Mouse (Mus musculus) lung, embryonic 14.5 days (tissue): Measurements from ENCODE around the gene Cdc42ep5. TPM values are rescaled to one million over a fixed set of nuclear protein-coding genes. Genes with fewer than 3 reads are reported as not detected.

Experiments used
- ATAC-seq: fragments of 200-750 bp; cut with Nextera tagmentation; 2 replicates; pipeline ENCODE4 v1.8.0; 2017; ENCODE audit warnings: mild to moderate bottlenecking, moderate TSS enrichment, moderate library complexity; ENCODE audit not compliant: insufficient read depth
- DNase-seq: peaks from one replicate; pipeline ENCODE4 v3.0.0-alpha.2; 2015
- H3K27ac ChIP-seq: fragments of 300-500 bp; sonication (generic); 2 replicates; pipeline ENCODE4 v1.5.1; 2014; ENCODE audit warnings: low read depth, mild to moderate bottlenecking, moderate library complexity
- H3K27me3 ChIP-seq: fragments of 300-500 bp; sonication (generic); 2 replicates; pipeline ENCODE4 v1.6.1; 2014; ENCODE audit warnings: low read length, control low read depth; ENCODE audit not compliant: insufficient read depth
- H3K36me3 ChIP-seq: fragments of 300-500 bp; sonication (generic); 2 replicates; pipeline ENCODE4 v1.6.1; 2014; ENCODE audit warnings: control low read depth; ENCODE audit not compliant: insufficient read depth
- H3K4me1 ChIP-seq: fragments of 300-500 bp; sonication (generic); 2 replicates; pipeline ENCODE4 v1.6.1; 2014; ENCODE audit warnings: antibody characterized with exemption, control low read depth; ENCODE audit not compliant: insufficient read depth
- H3K4me2 ChIP-seq: fragments of 300-500 bp; sonication (generic); 2 replicates; pipeline ENCODE4 v1.6.1; 2014; ENCODE audit warnings: mild to moderate bottlenecking
- H3K4me3 ChIP-seq: fragments of 300-500 bp; sonication (generic); 2 replicates; pipeline ENCODE4 v1.5.1; 2014; ENCODE audit warnings: low read depth, low read length
- H3K9ac ChIP-seq: fragments of 300-500 bp; sonication (generic); 2 replicates; pipeline ENCODE4 v1.6.1; 2014
- H3K9me3 ChIP-seq: fragments of 300-500 bp; sonication (generic); 2 replicates; pipeline ENCODE4 v1.6.1; 2016; ENCODE audit warnings: low read depth, low read length, control low read depth
- CTCF ChIP-seq: IDR thresholded peaks from 2 replicates; pipeline ENCODE4 v1.5.1; 2016; ENCODE audit warnings: antibody characterized with exemption, low read depth
- WGBS: fragments of 180-500 bp; shearing (Covaris S2); extraction: QIAGEN DNeasy Blood & Tissue Kit; methylation state at CpG from one replicate; pipeline ENCODE4 v1.1.7; 2014; 5-methylcytosine and 5-hydroxymethylcytosine counted together
- polyA plus RNA-seq: library from polyadenylated mRNA; unstranded; fragments of >200 nt; fragmentation: Nextera tagmentation; extraction: Ambion mirVana; gene quantifications from 2 replicates; pipeline ENCODE4 v1.2.1, GENCODE M21; 2014

Gene Cdc42ep5
- polyA plus RNA-seq, 1 experiment from 2014 or later = 37.5 TPM

GRCm38 (mm10) chr7:4117050-4117814, 47.4 kb downstream of the Cdc42ep5 start:
- peaks cover 31% of the 10 kb centered on the region for H3K27me3 ChIP-seq
- no peak overlapping the region for H3K9ac ChIP-seq
- WGBS = 66% methylated on average over 8 of the region's 8 CpGs
- H3K4me1 ChIP-seq = no peaks in the 10 kb centered on the region
- ATAC-seq (no peak), DNase-seq (no peak)
- no peak overlapping the region for H3K4me2 ChIP-seq
- no peaks in the 10 kb centered on the region for H3K9me3 ChIP-seq
- H3K27ac ChIP-seq = no peak overlapping the region
- no peak for TF ChIP-seq CTCF
- H3K36me3 ChIP-seq = no peaks in the 10 kb centered on the region
- H3K4me3 ChIP-seq = no peak overlapping the region

- H3K27ac ChIP-seq = no peak overlapping the region
Observed at GRCm38 (mm10) chr7:4111766-4112165, 52.9 kb downstream of the Cdc42ep5 start.

GRCm38 (mm10) chr7:4103411-4103810, 61.2 kb downstream of the Cdc42ep5 start:
- ATAC-seq (no peak), DNase-seq (peak; percentile 83)
- no peak overlapping the region for H3K4me3 ChIP-seq
- no peak overlapping the region for H3K4me2 ChIP-seq
- peak; percentile 77 for TF ChIP-seq CTCF
- WGBS = 18% methylated on average over 4 of the region's 4 CpGs
- H3K36me3 ChIP-seq = no peaks in the 10 kb centered on the region
- no peaks in the 10 kb centered on the region for H3K4me1 ChIP-seq
- no peaks in the 10 kb centered on the region for H3K9me3 ChIP-seq
- no peak overlapping the region for H3K9ac ChIP-seq
- H3K27me3 ChIP-seq = no peaks in the 10 kb centered on the region
- H3K27ac ChIP-seq = no peak overlapping the region

More at GRCm38 (mm10) chr7:4111766-4112165, 52.9 kb downstream of the Cdc42ep5 start:
- Histone ChIP-seq H3K27me3 (no peaks in the 10 kb centered on the region), H3K4me3 (no peak overlapping the region), H3K36me3 (no peaks in the 10 kb centered on the region), H3K4me2 (no peak overlapping the region), H3K9me3 (no peaks in the 10 kb centered on the region), H3K4me1 (no peaks in the 10 kb centered on the region), H3K9ac (no peak overlapping the region)
- WGBS = 35% methylated on average over 3 of the region's 3 CpGs
- ATAC-seq = no peak
- DNase-seq = no peak
- no peak for TF ChIP-seq CTCF

Other genes starting within 250 kb of the Cdc42ep5 start
- 0.18 and 0.26 TPM in 2 replicates for gene Lilra6, start 249.4 kb downstream of the Cdc42ep5 start, polyA plus RNA-seq
- 0.16 and 0.93 TPM in 2 replicates for gene Lair1, start 101.7 kb downstream of the Cdc42ep5 start, polyA plus RNA-seq
- gene Ttyh1, start 45.5 kb downstream of the Cdc42ep5 start, polyA plus RNA-seq = 2.1 and 2.6 TPM in 2 replicates
- 44.6 and 51.2 TPM in 2 replicates for gene Leng8, start 27.8 kb downstream of the Cdc42ep5 start, polyA plus RNA-seq
- 2.3 and 2.6 TPM in 2 replicates for gene Leng9, start 14.5 kb downstream of the Cdc42ep5 start, polyA plus RNA-seq
- gene Lilra5, start 72.9 kb upstream of the Cdc42ep5 start, polyA plus RNA-seq = not detected in 2 replicates
- not detected in 2 replicates for gene Ncr1, start 172.9 kb upstream of the Cdc42ep5 start, polyA plus RNA-seq
- 0.39 and 0.97 TPM in 2 replicates for gene Gp6, start 232.9 kb upstream of the Cdc42ep5 start, polyA plus RNA-seq